Mouse (Mus musculus) cerebellum, postnatal 36 days (tissue): Measurements from ENCODE around the gene Atp8b5.

Experiments
- DNase-seq, 2 experiments: peaks; one replicate each; pipeline ENCODE4 v3.0.0; 2021 to 2022; ENCODE audit warnings: mixed read lengths in 2 of 2

The Atp8b5 gene

GRCm38 (mm10) chr4:43266623-43267322 lies at the start of gene Atp8b5:
Gene Atp8b5 (plus strand): TSS chr4:43267159.
- peak; percentile 79 to 82 for DNase-seq

DNA sequence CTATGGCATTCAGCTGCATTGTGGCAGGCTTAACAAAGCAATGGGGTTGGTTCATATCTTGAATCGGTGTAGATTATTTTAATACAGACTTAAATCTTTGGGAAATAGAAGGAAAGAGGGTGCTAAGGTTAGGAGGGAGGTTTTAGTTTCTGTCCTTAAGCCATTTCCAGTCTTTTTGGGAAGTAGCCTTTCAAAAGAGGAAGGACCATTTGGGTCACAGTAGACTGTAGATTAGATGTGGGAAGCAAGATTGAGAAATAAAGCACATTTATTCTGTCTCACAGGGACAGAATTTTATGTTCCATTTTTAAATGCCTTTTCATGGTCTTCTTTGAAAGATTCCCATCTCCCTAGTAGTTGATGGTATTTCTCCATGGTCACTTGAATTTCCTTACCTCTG lies 49.0 kb upstream of the Atp8b5 start:
- no peak for DNase-seq

- DNase-seq: no peak
Measured at GRCm38 (mm10) chr4:43231821-43232220, 35.1 kb upstream of the Atp8b5 start.

- DNase-seq: no peak
Measured at GRCm38 (mm10) chr4:43232985-43233384, 34.0 kb upstream of the Atp8b5 start.

DNA sequence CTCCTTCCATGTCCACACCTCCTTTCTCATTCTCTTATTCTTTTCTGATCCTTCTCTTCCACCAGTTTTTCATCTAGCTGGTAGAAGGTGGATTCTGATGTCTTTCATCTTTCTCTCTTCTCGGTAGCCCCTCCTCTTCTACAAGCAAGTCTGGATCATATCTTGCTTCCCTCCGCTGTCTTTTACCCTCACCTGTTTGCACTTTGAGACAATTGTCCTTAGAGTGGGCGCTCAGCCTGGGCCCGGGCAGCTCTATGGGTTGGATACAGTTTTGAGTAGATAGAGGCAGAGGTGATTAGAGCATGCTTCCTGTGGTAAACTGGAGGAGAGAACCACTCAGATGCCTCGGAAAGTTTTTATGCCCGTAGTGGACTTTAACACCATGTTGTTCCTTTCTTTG lies 33.5 kb upstream of the Atp8b5 start:
- no peak for DNase-seq

GRCm38 (mm10) chr4:43236898-43237297 lies 30.1 kb upstream of the Atp8b5 start:
- DNase-seq: no peak

GRCm38 (mm10) chr4:43240716-43241115 lies 26.2 kb upstream of the Atp8b5 start:
- no peak for DNase-seq

DNA sequence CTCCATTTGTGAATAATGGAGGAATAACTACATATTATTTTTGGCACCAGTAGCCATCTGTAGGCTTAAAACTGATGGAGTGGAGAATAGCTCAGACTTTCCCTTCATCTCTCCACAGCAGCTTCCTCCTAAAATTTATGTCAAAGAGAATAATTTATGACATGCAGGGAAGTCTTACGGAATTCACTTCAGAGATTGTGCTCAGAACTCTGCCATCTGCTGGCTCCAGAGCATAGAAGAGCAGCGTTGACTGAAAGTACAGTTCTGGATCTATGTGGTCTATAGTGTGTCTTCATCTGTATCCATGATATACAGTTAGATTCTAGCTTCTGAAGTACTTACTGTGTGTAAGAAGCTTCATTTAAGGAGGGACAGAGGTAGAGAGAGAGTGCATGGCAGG lies 22.9 kb upstream of the Atp8b5 start:
- no peak for DNase-seq

- DNase-seq: no peak
Measured at GRCm38 (mm10) chr4:43245776-43246175, 21.2 kb upstream of the Atp8b5 start.

GRCm38 (mm10) chr4:43248026-43248425 lies 18.9 kb upstream of the Atp8b5 start:
- DNase-seq: no peak

DNA sequence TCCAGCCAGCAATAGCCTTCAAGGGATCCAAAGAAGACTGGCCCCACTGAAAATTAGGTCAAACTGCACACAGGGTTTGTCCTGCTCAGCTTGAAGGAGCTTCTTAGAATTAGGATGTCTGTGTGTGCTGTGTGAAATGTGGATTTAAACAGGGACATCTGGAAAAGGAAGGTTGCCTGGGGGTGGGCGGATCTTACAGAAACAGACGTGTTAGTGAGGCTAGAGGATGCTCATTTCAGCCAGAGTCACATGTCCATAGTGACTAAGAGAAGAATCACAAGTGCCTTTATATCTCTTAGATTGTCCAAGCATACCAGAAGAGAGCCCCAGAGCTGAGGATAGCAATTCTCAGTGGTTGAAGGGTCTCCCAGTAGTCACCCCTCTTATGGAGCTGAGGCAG lies 18.1 kb upstream of the Atp8b5 start:
- no peak for DNase-seq

GRCm38 (mm10) chr4:43251269-43251668 lies 15.7 kb upstream of the Atp8b5 start:
- no peak for DNase-seq

GRCm38 (mm10) chr4:43257040-43257439 lies 9.9 kb upstream of the Atp8b5 start:
- no peak for DNase-seq

- DNase-seq: no peak
Measured at GRCm38 (mm10) chr4:43258556-43258955, 8.4 kb upstream of the Atp8b5 start.

GRCm38 (mm10) chr4:43259435-43259834 lies 7.5 kb upstream of the Atp8b5 start:
- DNase-seq: no peak

- no peak for DNase-seq
Measured at GRCm38 (mm10) chr4:43260096-43260495, 6.9 kb upstream of the Atp8b5 start.

GRCm38 (mm10) chr4:43262821-43263220 lies 4.1 kb upstream of the Atp8b5 start:
- no peak for DNase-seq

GRCm38 (mm10) chr4:43266146-43266545 lies 813 bp upstream of the Atp8b5 start:
- DNase-seq: no peak

- DNase-seq: no peak
Measured at GRCm38 (mm10) chr4:43267323-43267658, 332 bp downstream of the Atp8b5 start.

- DNase-seq: no peak
Measured at GRCm38 (mm10) chr4:43285476-43285875, 18.5 kb downstream of the Atp8b5 start.

DNA sequence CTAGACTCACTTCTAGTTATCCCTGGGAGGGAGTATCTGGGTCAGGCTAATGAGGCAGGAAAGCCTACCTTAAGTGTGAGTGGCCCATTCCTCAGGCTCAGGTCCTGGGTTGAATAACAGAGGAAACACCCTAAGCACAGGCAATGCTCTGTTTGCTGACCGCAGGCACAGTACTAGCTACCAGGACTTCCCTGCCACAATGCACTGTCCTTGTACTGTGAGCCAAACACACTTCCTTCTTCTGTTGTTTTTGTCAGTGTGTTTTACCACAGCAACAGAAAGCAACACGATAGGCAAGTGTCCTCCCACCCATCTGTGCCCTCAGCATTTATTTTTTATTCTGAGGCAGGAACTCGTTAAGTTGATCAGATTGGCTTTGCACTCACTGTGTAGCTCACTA lies 20.3 kb downstream of the Atp8b5 start:
- no peak for DNase-seq

GRCm38 (mm10) chr4:43294001-43294400 lies 27.0 kb downstream of the Atp8b5 start:
- no peak for DNase-seq

DNA sequence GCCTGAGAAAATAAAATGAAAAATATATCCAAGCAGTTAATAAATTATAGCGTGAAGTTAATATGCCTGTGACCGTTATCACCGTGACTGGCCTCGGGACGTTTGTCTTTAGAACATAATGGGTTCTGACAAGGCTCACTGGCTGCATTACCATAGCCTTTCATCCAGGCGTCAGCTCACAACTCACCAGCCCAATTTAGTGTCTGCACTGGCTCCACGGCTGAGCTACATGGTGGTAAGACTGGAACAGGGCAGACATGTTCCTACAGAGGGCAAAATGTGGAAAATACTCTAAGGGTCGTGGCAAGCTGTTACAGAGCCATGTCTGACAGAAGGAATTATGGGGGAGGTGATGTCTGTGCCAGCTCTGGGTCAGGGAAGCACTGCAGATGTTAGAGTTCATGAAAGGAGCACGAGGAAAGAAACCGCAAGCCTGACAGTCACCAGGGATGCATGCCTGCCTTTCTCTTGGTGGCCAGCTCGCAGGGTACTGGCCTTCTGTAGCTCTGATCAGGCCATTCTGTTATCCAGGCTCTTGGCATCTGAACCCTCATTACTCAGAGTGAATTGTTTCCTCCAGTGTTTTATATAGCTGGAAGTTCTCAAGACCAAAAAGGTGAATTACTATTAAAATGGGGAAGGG lies 42.9 kb downstream of the Atp8b5 start:
- no peak for DNase-seq

DNA sequence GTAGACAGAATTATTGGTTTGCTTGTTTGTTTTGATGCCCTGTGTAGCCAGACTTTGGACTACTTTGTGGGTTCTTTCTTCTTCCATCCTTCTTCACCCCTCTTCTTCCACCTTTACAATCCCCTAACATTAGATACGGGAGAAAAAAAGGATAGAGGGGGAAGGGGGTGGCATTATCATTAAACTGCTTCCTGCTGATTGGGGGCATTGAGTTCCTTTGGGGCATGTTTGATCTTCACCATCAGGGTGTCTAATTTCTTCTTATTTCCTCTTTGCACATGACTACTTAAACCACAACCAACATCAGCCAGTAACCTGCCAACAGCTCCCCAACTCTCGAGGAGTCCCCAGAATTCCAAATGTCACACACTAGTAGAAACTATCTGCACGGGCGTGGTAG lies 54.6 kb downstream of the Atp8b5 start:
- no peak for DNase-seq

DNA sequence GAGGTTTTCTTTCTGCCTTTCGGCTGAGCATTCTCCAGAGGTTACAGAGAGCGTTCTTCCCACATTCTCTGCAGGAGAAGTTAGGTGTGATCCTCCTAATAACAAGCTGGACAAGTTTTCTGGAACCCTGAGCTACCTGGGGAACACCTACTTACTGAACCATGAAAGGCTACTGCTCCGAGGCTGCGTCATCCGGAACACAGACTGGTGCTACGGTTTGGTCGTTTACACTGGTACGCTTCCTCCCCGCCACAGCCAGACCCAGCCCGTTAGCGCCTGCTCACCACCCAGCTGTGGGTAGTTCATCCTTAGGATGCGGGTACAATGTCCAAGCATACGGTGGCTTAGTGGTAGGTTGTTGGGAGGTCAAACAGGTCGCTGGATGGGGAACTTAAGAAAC lies 55.4 kb downstream of the Atp8b5 start:
- no peak for DNase-seq
